Mouse (Mus musculus): ENCODE measurements at regions not wholly inside any gene's neighbourhood (a gene's known extent, or its start where the extent isn't known, plus 50 kb on each side); places are given as distances from the start of the nearest gene placed in this dataset.

DNA sequence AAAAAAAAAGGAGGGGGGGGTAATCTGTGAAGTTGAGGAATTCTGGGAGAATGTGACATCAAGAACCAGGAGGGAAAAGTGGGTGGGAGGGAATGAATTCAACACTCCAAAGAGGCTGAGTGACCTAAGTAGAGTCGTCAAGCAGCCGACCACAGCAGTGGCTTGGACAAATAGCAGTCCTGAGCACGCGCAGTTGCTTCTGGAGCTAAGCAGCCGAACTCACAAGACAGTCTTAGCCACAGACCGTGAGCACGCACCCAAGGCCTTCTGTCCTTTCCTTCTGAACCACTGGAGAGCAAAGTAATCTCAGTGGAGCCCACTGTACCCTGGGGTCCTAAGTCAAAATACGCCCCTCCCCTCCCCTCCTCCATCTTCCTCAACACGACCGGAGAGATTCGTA, 141.1 kb downstream of the Drd1 start:
- ATAC-seq (ENCODE audit: insufficient number of reproducible peaks, insufficient read depth, low FRiP score, low read depth) = no peak
- Histone ChIP-seq H3K27ac (ENCODE audit: low read length) (no peak overlapping the region), H3K4me1 (ENCODE audit: control insufficient read depth, insufficient read depth, low read length) (no peaks in the 10 kb centered on the region), H3K4me2 (replicated peaks; ENCODE audit: low read depth, low read length) (no peak overlapping the region), H3K4me3 (ENCODE audit: low read depth, low read length) (no peak overlapping the region), H3K27me3 (ENCODE audit: control insufficient read depth, insufficient read depth, low read length) (no peaks in the 10 kb centered on the region), H3K36me3 (ENCODE audit: control insufficient read depth, insufficient read depth, low read length) (no peaks in the 10 kb centered on the region), H3K9me3 (ENCODE audit: control insufficient read depth, low read depth, low read length) (no peaks in the 10 kb centered on the region), H3K9ac (replicated peaks; ENCODE audit: low read depth, low read length) (no peak overlapping the region)
- WGBS = 67% methylated on average over 11 of the region's 11 CpGs

DNA sequence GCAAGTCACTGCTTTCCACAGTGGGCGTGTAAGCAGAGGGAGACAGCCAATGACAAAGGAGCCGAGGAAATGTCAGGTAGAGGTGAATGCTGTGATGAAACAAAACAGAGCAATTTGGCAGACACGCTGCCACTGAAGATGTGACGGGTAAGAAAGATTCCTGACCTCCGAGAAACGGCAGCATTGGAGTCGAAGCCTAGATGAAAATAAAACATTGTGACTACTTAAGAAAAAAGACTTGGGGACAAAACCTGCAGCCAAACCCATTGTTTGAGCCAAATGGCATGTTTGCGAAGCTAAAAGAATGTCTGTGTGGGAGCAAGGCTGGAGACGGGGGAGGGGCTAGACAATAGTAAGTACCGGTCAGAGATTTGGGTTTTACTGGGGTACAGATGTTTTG, 142.0 kb downstream of the Drd1 start:
- no peaks in the 10 kb centered on the region for H3K27me3 ChIP-seq (ENCODE audit: control insufficient read depth, insufficient read depth, low read length)
- H3K36me3 ChIP-seq (ENCODE audit: control insufficient read depth, insufficient read depth, low read length) = no peaks in the 10 kb centered on the region
- no peaks in the 10 kb centered on the region for H3K9me3 ChIP-seq (ENCODE audit: control insufficient read depth, low read depth, low read length)
- H3K4me2 ChIP-seq (replicated peaks; ENCODE audit: low read depth, low read length) = no peak overlapping the region
- H3K9ac ChIP-seq (replicated peaks; ENCODE audit: low read depth, low read length) = no peak overlapping the region
- H3K4me1 ChIP-seq (ENCODE audit: control insufficient read depth, insufficient read depth, low read length) = no peaks in the 10 kb centered on the region
- WGBS = 52% methylated on average over 10 of the region's 10 CpGs
- H3K4me3 ChIP-seq (ENCODE audit: low read depth, low read length) = no peak overlapping the region
- ATAC-seq (ENCODE audit: insufficient number of reproducible peaks, insufficient read depth, low FRiP score, low read depth) = no peak
- no peak overlapping the region for H3K27ac ChIP-seq (ENCODE audit: low read length)

- H3K4me2 ChIP-seq (replicated peaks; ENCODE audit: low read depth, low read length) = no peak overlapping the region
- no peaks in the 10 kb centered on the region for H3K27me3 ChIP-seq (ENCODE audit: control insufficient read depth, insufficient read depth, low read length)
- H3K9me3 ChIP-seq (ENCODE audit: control insufficient read depth, low read depth, low read length) = no peaks in the 10 kb centered on the region
- no peak overlapping the region for H3K9ac ChIP-seq (replicated peaks; ENCODE audit: low read depth, low read length)
- H3K36me3 ChIP-seq (ENCODE audit: control insufficient read depth, insufficient read depth, low read length) = no peaks in the 10 kb centered on the region
- WGBS = 42% methylated on average over 3 of the region's 3 CpGs
- H3K27ac ChIP-seq (ENCODE audit: low read length) = no peak overlapping the region
- no peaks in the 10 kb centered on the region for H3K4me1 ChIP-seq (ENCODE audit: control insufficient read depth, insufficient read depth, low read length)
- no peak overlapping the region for H3K4me3 ChIP-seq (ENCODE audit: low read depth, low read length)
- ATAC-seq (ENCODE audit: insufficient number of reproducible peaks, insufficient read depth, low FRiP score, low read depth) = no peak
These were observed 143.7 kb downstream of the Drd1 start for GRCm38 (mm10) chr13:53911846-53912245.

GRCm38 (mm10) chr13:53911261-53911660, 144.2 kb downstream of the Drd1 start:
- Histone ChIP-seq H3K27me3 (ENCODE audit: control insufficient read depth, insufficient read depth, low read length) (no peaks in the 10 kb centered on the region), H3K4me2 (replicated peaks; ENCODE audit: low read depth, low read length) (no peak overlapping the region), H3K4me1 (ENCODE audit: control insufficient read depth, insufficient read depth, low read length) (no peaks in the 10 kb centered on the region), H3K9ac (replicated peaks; ENCODE audit: low read depth, low read length) (no peak overlapping the region), H3K9me3 (ENCODE audit: control insufficient read depth, low read depth, low read length) (no peaks in the 10 kb centered on the region), H3K4me3 (ENCODE audit: low read depth, low read length) (no peak overlapping the region), H3K36me3 (ENCODE audit: control insufficient read depth, insufficient read depth, low read length) (no peaks in the 10 kb centered on the region), H3K27ac (ENCODE audit: low read length) (no peak overlapping the region)
- 72% methylated on average over 8 of the region's 8 CpGs for WGBS
- no peak for ATAC-seq (ENCODE audit: insufficient number of reproducible peaks, insufficient read depth, low FRiP score, low read depth)

GRCm38 (mm10) chr13:53910251-53910650, 145.3 kb downstream of the Drd1 start:
- no peak for ATAC-seq (ENCODE audit: insufficient number of reproducible peaks, insufficient read depth, low FRiP score, low read depth)
- no peak overlapping the region for H3K4me2 ChIP-seq (replicated peaks; ENCODE audit: low read depth, low read length)
- no peak overlapping the region for H3K9ac ChIP-seq (replicated peaks; ENCODE audit: low read depth, low read length)
- WGBS = 86% methylated on average over 4 of the region's 4 CpGs
- H3K4me1 ChIP-seq (ENCODE audit: control insufficient read depth, insufficient read depth, low read length) = no peaks in the 10 kb centered on the region
- H3K4me3 ChIP-seq (ENCODE audit: low read depth, low read length) = no peak overlapping the region
- H3K36me3 ChIP-seq (ENCODE audit: control insufficient read depth, insufficient read depth, low read length) = no peaks in the 10 kb centered on the region
- no peaks in the 10 kb centered on the region for H3K9me3 ChIP-seq (ENCODE audit: control insufficient read depth, low read depth, low read length)
- no peak overlapping the region for H3K27ac ChIP-seq (ENCODE audit: low read length)
- H3K27me3 ChIP-seq (ENCODE audit: control insufficient read depth, insufficient read depth, low read length) = no peaks in the 10 kb centered on the region

DNA sequence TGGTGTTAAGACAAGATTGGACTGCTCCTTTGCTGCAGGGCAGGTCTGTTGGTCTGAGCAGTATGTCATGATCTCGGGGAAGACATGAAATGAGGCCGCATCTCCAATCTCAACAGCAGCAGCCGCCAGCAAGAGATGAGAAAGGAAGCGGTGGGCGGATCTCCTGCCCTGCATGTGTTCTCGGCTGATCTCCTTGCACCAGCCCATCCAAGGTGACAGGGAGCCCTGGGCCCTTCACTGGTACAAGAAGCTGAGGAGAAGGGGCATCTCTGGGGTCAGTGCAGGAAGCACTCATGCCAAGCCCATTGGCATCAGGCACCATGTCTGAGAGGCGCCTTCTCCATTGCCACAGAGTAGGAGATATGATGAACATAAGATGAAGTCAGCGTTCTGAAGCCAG, 151.0 kb downstream of the Drd1 start:
- H3K4me3 ChIP-seq (ENCODE audit: low read depth, low read length) = no peak overlapping the region
- H3K4me2 ChIP-seq (replicated peaks; ENCODE audit: low read depth, low read length) = no peak overlapping the region
- no peak overlapping the region for H3K27ac ChIP-seq (ENCODE audit: low read length)
- no peaks in the 10 kb centered on the region for H3K4me1 ChIP-seq (ENCODE audit: control insufficient read depth, insufficient read depth, low read length)
- H3K9me3 ChIP-seq (ENCODE audit: control insufficient read depth, low read depth, low read length) = no peaks in the 10 kb centered on the region
- no peak overlapping the region for H3K9ac ChIP-seq (replicated peaks; ENCODE audit: low read depth, low read length)
- no peaks in the 10 kb centered on the region for H3K27me3 ChIP-seq (ENCODE audit: control insufficient read depth, insufficient read depth, low read length)
- no peak for ATAC-seq (ENCODE audit: insufficient number of reproducible peaks, insufficient read depth, low FRiP score, low read depth)
- WGBS = 79% methylated on average over 8 of the region's 8 CpGs
- H3K36me3 ChIP-seq (ENCODE audit: control insufficient read depth, insufficient read depth, low read length) = no peaks in the 10 kb centered on the region

DNA sequence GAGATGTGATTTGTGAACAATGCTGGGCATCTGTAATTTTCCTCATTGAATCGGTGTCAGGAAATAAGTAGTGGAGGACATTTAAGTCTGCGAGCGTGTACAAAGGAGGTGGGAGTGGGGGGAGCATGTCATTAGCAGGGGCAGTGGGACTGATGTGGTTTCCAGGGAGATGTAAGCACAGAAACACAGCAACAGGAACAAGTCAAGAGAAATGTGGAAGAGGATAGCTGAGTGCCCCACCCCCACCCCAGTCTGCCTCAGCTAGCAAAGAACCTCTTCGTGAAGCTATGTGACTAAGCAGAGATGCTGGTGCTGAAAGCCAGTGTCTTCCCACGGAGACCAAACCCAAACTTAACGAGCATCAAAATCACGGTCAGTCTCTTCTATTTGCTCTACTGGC, 151.9 kb downstream of the Drd1 start:
- no peaks in the 10 kb centered on the region for H3K4me1 ChIP-seq (ENCODE audit: control insufficient read depth, insufficient read depth, low read length)
- H3K27ac ChIP-seq (ENCODE audit: low read length) = no peak overlapping the region
- H3K4me2 ChIP-seq (replicated peaks; ENCODE audit: low read depth, low read length) = no peak overlapping the region
- 42% methylated on average over 7 of the region's 7 CpGs for WGBS
- no peaks in the 10 kb centered on the region for H3K27me3 ChIP-seq (ENCODE audit: control insufficient read depth, insufficient read depth, low read length)
- H3K4me3 ChIP-seq (ENCODE audit: low read depth, low read length) = no peak overlapping the region
- ATAC-seq (ENCODE audit: insufficient number of reproducible peaks, insufficient read depth, low FRiP score, low read depth) = no peak
- no peak overlapping the region for H3K9ac ChIP-seq (replicated peaks; ENCODE audit: low read depth, low read length)
- H3K9me3 ChIP-seq (ENCODE audit: control insufficient read depth, low read depth, low read length) = no peaks in the 10 kb centered on the region
- H3K36me3 ChIP-seq (ENCODE audit: control insufficient read depth, insufficient read depth, low read length) = no peaks in the 10 kb centered on the region

DNA sequence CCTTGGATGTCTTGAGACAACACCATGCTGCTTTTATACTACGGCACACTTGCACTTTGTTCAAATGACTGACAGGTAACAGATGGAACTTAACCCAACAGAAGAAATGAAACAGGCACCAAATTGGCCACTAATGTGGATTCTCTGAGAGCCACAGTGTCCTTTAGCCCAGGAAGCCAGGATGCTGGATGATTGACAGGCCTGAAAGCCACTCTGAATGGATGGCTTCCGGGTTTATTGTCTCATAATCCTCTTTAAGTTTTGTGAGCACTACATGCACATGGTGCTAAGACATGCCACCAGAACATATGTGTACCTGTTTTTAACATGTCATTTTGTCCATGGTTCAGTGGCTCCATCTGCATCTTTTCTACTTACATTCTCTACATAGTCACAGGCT, 152.7 kb downstream of the Drd1 start:
- no peak overlapping the region for H3K4me2 ChIP-seq (replicated peaks; ENCODE audit: low read depth, low read length)
- no peak overlapping the region for H3K9ac ChIP-seq (replicated peaks; ENCODE audit: low read depth, low read length)
- no peaks in the 10 kb centered on the region for H3K27me3 ChIP-seq (ENCODE audit: control insufficient read depth, insufficient read depth, low read length)
- H3K36me3 ChIP-seq (ENCODE audit: control insufficient read depth, insufficient read depth, low read length) = no peaks in the 10 kb centered on the region
- WGBS = 90% methylated on average over 2 of the region's 2 CpGs
- no peaks in the 10 kb centered on the region for H3K9me3 ChIP-seq (ENCODE audit: control insufficient read depth, low read depth, low read length)
- no peak overlapping the region for H3K4me3 ChIP-seq (ENCODE audit: low read depth, low read length)
- no peaks in the 10 kb centered on the region for H3K4me1 ChIP-seq (ENCODE audit: control insufficient read depth, insufficient read depth, low read length)
- no peak for ATAC-seq (ENCODE audit: insufficient number of reproducible peaks, insufficient read depth, low FRiP score, low read depth)
- no peak overlapping the region for H3K27ac ChIP-seq (ENCODE audit: low read length)

DNA sequence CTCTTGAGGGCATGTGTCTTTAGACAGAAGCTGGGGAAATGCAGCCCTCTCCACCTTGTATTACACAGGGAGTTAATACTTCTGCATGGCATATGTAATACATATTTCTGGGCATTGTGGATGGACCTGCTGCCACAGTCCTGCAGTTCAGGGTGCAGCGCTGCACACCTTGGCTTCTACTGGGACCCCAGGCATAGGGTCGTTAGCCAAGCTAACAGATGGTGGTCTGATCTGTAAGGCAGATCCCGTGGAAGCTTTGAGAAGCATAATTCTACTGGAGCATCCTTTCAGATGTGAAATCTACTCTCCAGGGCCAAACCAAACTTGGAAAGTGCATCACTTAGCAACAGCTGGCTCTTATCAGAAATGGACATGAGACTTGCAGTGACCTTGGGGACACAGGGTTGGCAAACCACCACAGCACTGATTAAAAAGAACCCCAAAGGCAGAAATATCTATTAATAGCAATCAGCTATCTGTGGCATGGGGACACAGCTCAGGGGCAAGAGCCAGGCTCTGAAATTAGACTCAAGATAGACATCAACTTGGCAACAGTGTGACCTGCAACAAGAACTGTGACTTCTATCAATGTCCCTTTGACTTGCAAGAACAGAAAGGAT, 155.0 kb downstream of the Drd1 start:
- no peak overlapping the region for H3K4me3 ChIP-seq (ENCODE audit: low read depth, low read length)
- H3K4me1 ChIP-seq (ENCODE audit: control insufficient read depth, insufficient read depth, low read length) = no peaks in the 10 kb centered on the region
- H3K4me2 ChIP-seq (replicated peaks; ENCODE audit: low read depth, low read length) = no peak overlapping the region
- H3K27ac ChIP-seq (ENCODE audit: low read length) = no peak overlapping the region
- no peaks in the 10 kb centered on the region for H3K27me3 ChIP-seq (ENCODE audit: control insufficient read depth, insufficient read depth, low read length)
- 76% methylated on average over 3 of the region's 3 CpGs for WGBS
- ATAC-seq (ENCODE audit: insufficient number of reproducible peaks, insufficient read depth, low FRiP score, low read depth) = no peak
- H3K9me3 ChIP-seq (ENCODE audit: control insufficient read depth, low read depth, low read length) = no peaks in the 10 kb centered on the region
- no peak overlapping the region for H3K9ac ChIP-seq (replicated peaks; ENCODE audit: low read depth, low read length)
- H3K36me3 ChIP-seq (ENCODE audit: control insufficient read depth, insufficient read depth, low read length) = no peaks in the 10 kb centered on the region
